Mouse (Mus musculus) ovary, adult 10 weeks (tissue): ENCODE measurements around the gene Lhx8. TPM values are rescaled to one million over a fixed set of nuclear protein-coding genes. Genes with fewer than 3 reads are reported as not detected.

Experiments
- polyA plus RNA-seq: library from polyadenylated mRNA; stranded (reverse); fragments of 350-450 nt; fragmentation: Illumina TruSeq; extraction: RNeasy Lipid Tissue Mini Kit (QIAGEN cat#74804); gene quantifications from one replicate; pipeline ENCODE4 v1.2.3, GENCODE M21; 2014

The Lhx8 gene
- polyA plus RNA-seq: 6.0 TPM

DNA sequence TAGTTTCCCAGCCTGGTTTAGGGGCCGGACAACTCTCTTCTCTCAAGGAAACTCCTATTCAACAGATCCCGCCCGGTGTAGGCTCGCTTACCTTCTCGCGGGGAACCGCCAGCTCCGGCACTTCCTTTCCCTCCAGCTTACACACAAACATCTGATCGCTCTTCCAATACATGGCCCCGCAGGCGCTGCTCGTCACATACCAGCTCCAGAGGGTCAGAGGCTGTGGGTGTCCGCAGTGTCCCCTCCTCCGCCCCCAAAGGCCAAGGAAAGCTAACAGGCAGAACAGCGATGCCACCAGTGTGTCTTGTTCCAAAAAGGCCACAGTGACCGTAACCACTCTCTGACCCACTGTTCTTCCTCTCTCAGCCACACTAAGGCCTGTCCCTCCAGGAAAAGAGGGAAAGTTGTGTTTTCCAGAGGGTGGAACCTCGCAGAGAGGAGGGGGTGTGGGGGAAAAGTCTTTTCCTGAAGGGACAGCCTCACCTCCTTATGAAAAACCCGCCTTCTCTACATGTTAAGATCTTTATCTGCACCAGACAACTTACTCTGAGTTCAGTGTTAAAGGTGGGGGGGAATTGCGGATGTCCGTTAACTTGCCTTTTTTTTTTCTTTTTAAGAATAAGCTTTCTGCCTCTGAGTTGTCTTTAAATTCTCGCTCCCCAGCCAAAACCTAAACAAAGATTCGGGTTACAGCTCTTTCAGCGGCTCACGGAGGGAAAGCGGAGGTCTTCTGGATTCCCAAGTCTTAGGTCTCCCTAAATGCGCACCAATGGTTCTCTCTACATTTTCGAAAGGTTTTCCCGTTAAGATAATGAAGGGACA lies at the start of gene Lhx8:
Lhx8 (minus strand) TSS at position 479 of the 822 bp plus-strand sequence.

